Mouse (Mus musculus) lung, postnatal 0 days (tissue): ENCODE data around the gene Kcnq1. TPM values are rescaled to one million over a fixed set of nuclear protein-coding genes. Genes with fewer than 3 reads are reported as not detected.

Source experiments
- ATAC-seq: fragments of 200-750 bp; cut with Nextera tagmentation; 2 replicates; pipeline ENCODE4 v1.8.0; 2017; ENCODE audit warnings: moderate library complexity
- DNase-seq: peaks from one replicate; pipeline ENCODE4 v3.0.0-alpha.2; 2016; ENCODE audit warnings: low spot score
- H3K27ac ChIP-seq: fragments of 300-500 bp; sonication (generic); 2 replicates; pipeline ENCODE4 v1.5.1; 2014; ENCODE audit warnings: antibody characterized with exemption, mild to moderate bottlenecking, low read length, mixed read lengths
- H3K27me3 ChIP-seq: fragments of 300-500 bp; sonication (generic); replicated peaks from 2 replicates; pipeline ENCODE4 v1.6.1; 2014; ENCODE audit warnings: low read length, mixed read lengths; ENCODE audit not compliant: insufficient read depth
- H3K36me3 ChIP-seq: fragments of 300-500 bp; sonication (generic); 2 replicates; pipeline ENCODE4 v1.6.1; 2014; ENCODE audit warnings: low read length, mixed read lengths; ENCODE audit not compliant: insufficient read depth
- H3K4me1 ChIP-seq: fragments of 300-500 bp; sonication (generic); 2 replicates; pipeline ENCODE4 v1.6.1; 2014; ENCODE audit warnings: antibody characterized with exemption, low read depth, low read length, mixed read lengths; ENCODE audit not compliant: insufficient read depth
- H3K4me2 ChIP-seq: fragments of 300-500 bp; sonication (generic); replicated peaks from 2 replicates; pipeline ENCODE4 v1.6.1; 2014; ENCODE audit warnings: low read depth, mild to moderate bottlenecking, low read length, moderate library complexity, mixed read lengths
- H3K4me3 ChIP-seq: fragments of 300-500 bp; sonication (generic); 2 replicates; pipeline ENCODE4 v1.5.1; 2014; ENCODE audit warnings: low read depth, low read length
- H3K9ac ChIP-seq: fragments of 300-500 bp; sonication (generic); replicated peaks from 2 replicates; pipeline ENCODE4 v1.6.1; 2014; ENCODE audit warnings: low read depth, mild to moderate bottlenecking
- H3K9me3 ChIP-seq: fragments of 300-500 bp; sonication (generic); 2 replicates; pipeline ENCODE4 v1.6.1; 2016; ENCODE audit warnings: low read length, mixed read lengths
- CTCF ChIP-seq: IDR thresholded peaks from 2 replicates; pipeline ENCODE4 v1.5.1; 2016; ENCODE audit warnings: antibody characterized with exemption, mild to moderate bottlenecking
- EP300 ChIP-seq: IDR thresholded peaks from 2 replicates; pipeline ENCODE4 v1.6.1; 2016; ENCODE audit warnings: antibody characterized with exemption, mild to moderate bottlenecking, control low read depth
- WGBS: fragments of 180-500 bp; shearing (Covaris S2); extraction: QIAGEN DNeasy Blood & Tissue Kit; methylation state at CpG from one replicate; pipeline ENCODE4 v1.1.7; 2014; 5-methylcytosine and 5-hydroxymethylcytosine counted together
- polyA plus RNA-seq: library from polyadenylated mRNA; unstranded; fragments of >200 nt; fragmentation: Nextera tagmentation; extraction: Ambion mirVana; gene quantifications from 2 replicates; pipeline ENCODE4 v1.2.1, GENCODE M21; 2015

Kcnq1 gene
- polyA plus RNA-seq, 1 experiment from 2014 or later, result 11.8 TPM

- Histone ChIP-seq H3K4me2 (no peak overlapping the region), H3K27me3 (no peaks in the 10 kb centered on the region), H3K27ac (no peak overlapping the region), H3K9ac (no peak overlapping the region), H3K9me3 (no peaks in the 10 kb centered on the region), H3K36me3 (no peaks in the 10 kb centered on the region), H3K4me3 (no peak overlapping the region), H3K4me1 (no peaks in the 10 kb centered on the region)
- ATAC-seq, result peak; percentile 24; the same call in 1 of the 2 replicates
- no peak for TF ChIP-seq EP300
- no peak for TF ChIP-seq CTCF
- DNase-seq, result no peak
- WGBS, result 36% methylated on average over 5 of the region's 5 CpGs
These were observed 30.4 kb downstream of the Kcnq1 start for GRCm38 (mm10) chr7:143136561-143136960.

- Histone ChIP-seq H3K36me3 (no peaks in the 10 kb centered on the region), H3K27me3 (no peaks in the 10 kb centered on the region), H3K4me1 (no peaks in the 10 kb centered on the region), H3K27ac (no peak overlapping the region), H3K9ac (no peak overlapping the region), H3K4me2 (no peak overlapping the region), H3K9me3 (no peaks in the 10 kb centered on the region), H3K4me3 (no peak overlapping the region)
- WGBS, result 37% methylated on average over 1 of the region's 1 CpGs
- ATAC-seq (no peak), DNase-seq (peak; percentile 61)
- no peak for TF ChIP-seq EP300
- TF ChIP-seq CTCF, result peak; percentile 87
These were observed 32.6 kb downstream of the Kcnq1 start for GRCm38 (mm10) chr7:143138789-143139188.

GRCm38 (mm10) chr7:143139932-143140331 lies 33.8 kb downstream of the Kcnq1 start:
- H3K9me3 ChIP-seq, result no peaks in the 10 kb centered on the region
- H3K4me3 ChIP-seq, result no peak overlapping the region
- no peak overlapping the region for H3K4me2 ChIP-seq
- TF ChIP-seq EP300 (no peak), CTCF (no peak)
- DNase-seq (no peak), ATAC-seq (peak; percentile 30; the same call in 1 of the 2 replicates)
- H3K4me1 ChIP-seq, result no peaks in the 10 kb centered on the region
- no peaks in the 10 kb centered on the region for H3K36me3 ChIP-seq
- H3K27ac ChIP-seq, result no peak overlapping the region
- 71% methylated on average over 4 of the region's 4 CpGs for WGBS
- no peak overlapping the region for H3K9ac ChIP-seq
- H3K27me3 ChIP-seq, result no peaks in the 10 kb centered on the region

GRCm38 (mm10) chr7:143142680-143143079 lies 36.5 kb downstream of the Kcnq1 start:
- DNase-seq (no peak), ATAC-seq (no peak)
- no peak overlapping the region for H3K9ac ChIP-seq
- no peaks in the 10 kb centered on the region for H3K9me3 ChIP-seq
- H3K4me1 ChIP-seq, result no peaks in the 10 kb centered on the region
- H3K27me3 ChIP-seq, result no peaks in the 10 kb centered on the region
- no peak overlapping the region for H3K4me2 ChIP-seq
- no peak overlapping the region for H3K4me3 ChIP-seq
- TF ChIP-seq EP300, result no peak
- no peak for TF ChIP-seq CTCF
- H3K36me3 ChIP-seq, result no peaks in the 10 kb centered on the region
- 89% methylated on average over 2 of the region's 2 CpGs for WGBS
- no peak overlapping the region for H3K27ac ChIP-seq

- Histone ChIP-seq H3K36me3 (no peaks in the 10 kb centered on the region), H3K27me3 (no peaks in the 10 kb centered on the region), H3K4me3 (no peak overlapping the region), H3K4me2 (no peak overlapping the region), H3K9me3 (no peaks in the 10 kb centered on the region), H3K4me1 (no peaks in the 10 kb centered on the region), H3K27ac (no peak overlapping the region), H3K9ac (no peak overlapping the region)
- DNase-seq (no peak), ATAC-seq (no peak)
- 70% methylated on average over 5 of the region's 5 CpGs for WGBS
- TF ChIP-seq CTCF (no peak), EP300 (no peak)
These were observed 40.9 kb downstream of the Kcnq1 start for GRCm38 (mm10) chr7:143147015-143147414.

GRCm38 (mm10) chr7:143151171-143151570 lies 45.0 kb downstream of the Kcnq1 start:
- H3K4me1 ChIP-seq, result peaks cover 8% of the 10 kb centered on the region; the same call in 1 of the 2 replicates
- H3K27ac ChIP-seq, result no peak overlapping the region
- WGBS, result 8% methylated on average over 2 of the region's 2 CpGs
- DNase-seq, result peak; percentile 56
- ATAC-seq, result no peak
- H3K4me2 ChIP-seq, result no peak overlapping the region
- H3K36me3 ChIP-seq, result no peaks in the 10 kb centered on the region
- H3K27me3 ChIP-seq, result no peaks in the 10 kb centered on the region
- H3K9me3 ChIP-seq, result no peaks in the 10 kb centered on the region
- TF ChIP-seq EP300, result no peak
- peak; percentile 76 for TF ChIP-seq CTCF
- H3K9ac ChIP-seq, result no peak overlapping the region
- H3K4me3 ChIP-seq, result no peak overlapping the region

GRCm38 (mm10) chr7:143152350-143152749 lies 46.2 kb downstream of the Kcnq1 start:
- Histone ChIP-seq H3K4me2 (no peak overlapping the region), H3K4me3 (no peak overlapping the region), H3K27me3 (no peaks in the 10 kb centered on the region), H3K4me1 (peaks cover 8% of the 10 kb centered on the region; the same call in 1 of the 2 replicates), H3K27ac (no peak overlapping the region), H3K9me3 (no peaks in the 10 kb centered on the region; the same call in 1 of the 2 replicates), H3K36me3 (no peaks in the 10 kb centered on the region), H3K9ac (no peak overlapping the region)
- DNase-seq (no peak), ATAC-seq (no peak)
- WGBS, result 32% methylated on average over 3 of the region's 3 CpGs
- TF ChIP-seq EP300 (no peak), CTCF (peak; percentile 70)
